In the genomic region with DNA sequence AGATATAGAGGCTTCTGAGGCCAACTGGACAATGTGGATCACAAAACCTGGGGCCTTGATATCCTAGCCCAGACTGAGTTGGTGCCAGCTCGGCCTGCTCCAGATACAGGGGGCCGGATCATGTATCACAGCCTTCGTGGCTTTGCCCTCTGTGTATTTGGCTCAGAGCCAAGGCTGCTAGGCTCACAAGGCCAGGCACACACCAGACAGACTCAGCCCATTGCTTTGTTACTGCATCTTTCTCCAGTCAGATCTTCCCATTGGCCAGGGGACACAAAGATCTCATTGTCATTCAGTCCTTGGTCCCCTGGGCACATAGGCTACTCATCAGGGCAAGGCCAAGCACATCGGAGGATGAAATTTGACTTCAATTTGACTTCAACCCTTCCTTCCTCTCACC, we compare ENCODE assay signal across 8 mouse cellular contexts. TPM values are rescaled to one million over a fixed set of nuclear protein-coding genes. Genes with fewer than 3 reads are reported as not detected.
A peak's percentile ranks its signal among the peaks of the same experiment; 100 is the strongest.
DNase-seq lines count a peak whose midpoint lies in the region; ATAC-seq and TF ChIP-seq lines count a peak whose summit lies in the region.

No protein-coding gene starts in this region.

- H3K27me3 ChIP-seq in kidney, embryonic 15.5 days: no peaks in the 10 kb centered on the region
- peaks cover 7% of the 10 kb centered on the region; the same call in 1 of the 2 replicates for H3K27me3 ChIP-seq in embryonic facial prominence, embryonic 10.5 days (replicated peaks; ENCODE audit: low read depth, poor library complexity, severe bottlenecking)
- no peaks in the 10 kb centered on the region for H3K27me3 ChIP-seq in hindbrain, embryonic 13.5 days
- no peaks in the 10 kb centered on the region for H3K27me3 ChIP-seq in myocyte (ENCODE audit: control insufficient read depth, insufficient read depth, insufficient read length)

- H3K9ac ChIP-seq in kidney, embryonic 15.5 days: no peak overlapping the region
- H3K9ac ChIP-seq in hindbrain, embryonic 13.5 days: no peak overlapping the region

- peaks cover 76% of the 10 kb centered on the region for H3K4me1 ChIP-seq in kidney, embryonic 15.5 days
- H3K4me1 ChIP-seq in embryonic facial prominence, embryonic 10.5 days: peaks cover 63% of the 10 kb centered on the region
- H3K4me1 ChIP-seq in hindbrain, embryonic 13.5 days (replicated peaks): peaks cover 53% of the 10 kb centered on the region

- H3K4me2 ChIP-seq in kidney, embryonic 15.5 days: no peak overlapping the region
- H3K4me2 ChIP-seq in hindbrain, embryonic 13.5 days: no peak overlapping the region
- H3K4me2 ChIP-seq in myocyte (ENCODE audit: low read depth): peak overlapping the region; percentile 49

- H3ac ChIP-seq in myocyte (ENCODE audit: control insufficient read depth, insufficient read length): no peak overlapping the region

- H3K9me3 ChIP-seq in kidney, embryonic 15.5 days (replicated peaks): no peaks in the 10 kb centered on the region
- H3K9me3 ChIP-seq in embryonic facial prominence, embryonic 10.5 days: no peaks in the 10 kb centered on the region
- no peaks in the 10 kb centered on the region for H3K9me3 ChIP-seq in hindbrain, embryonic 13.5 days

- H3K27ac ChIP-seq in kidney, embryonic 15.5 days: peak overlapping the region; percentile 59
- peak overlapping the region; percentile 58 for H3K27ac ChIP-seq in embryonic facial prominence, embryonic 10.5 days (replicated peaks)
- peak overlapping the region; percentile 79 for H3K27ac ChIP-seq in hindbrain, embryonic 13.5 days

- no peaks in the 10 kb centered on the region for H3K36me3 ChIP-seq in kidney, embryonic 15.5 days
- H3K36me3 ChIP-seq in embryonic facial prominence, embryonic 10.5 days (replicated peaks): no peaks in the 10 kb centered on the region
- no peaks in the 10 kb centered on the region for H3K36me3 ChIP-seq in hindbrain, embryonic 13.5 days
- H3K36me3 ChIP-seq in myocyte (ENCODE audit: control insufficient read depth, insufficient read depth): no peaks in the 10 kb centered on the region

- no peak for DNase-seq in kidney, adult 9 months
- peak; percentile 50 for DNase-seq in adipocyte (ENCODE audit: low spot score)
- peak; percentile 61 for DNase-seq in embryonic facial prominence, embryonic 10.5 days (ENCODE audit: low spot score)
- DNase-seq in spleen, postnatal 36 days (ENCODE audit: low spot score in 2 of 2): no peak
- no peak for DNase-seq in frontal cortex, postnatal 10 days (ENCODE audit: low spot score in 2 of 2)

- peaks cover 9% of the 10 kb centered on the region for H3K79me2 ChIP-seq in myocyte (ENCODE audit: control insufficient read depth, insufficient read depth)

- no peak overlapping the region for H3K4me3 ChIP-seq in kidney, embryonic 15.5 days (replicated peaks)
- H3K4me3 ChIP-seq in embryonic facial prominence, embryonic 10.5 days: no peak overlapping the region
- no peak overlapping the region for H3K4me3 ChIP-seq in hindbrain, embryonic 13.5 days
- no peak overlapping the region for H3K4me3 ChIP-seq in myocyte

- WGBS in kidney, embryonic 15.5 days: 19% methylated on average over 4 of the region's 4 CpGs
- 30% methylated on average over 4 of the region's 4 CpGs for WGBS in embryonic facial prominence, embryonic 10.5 days
- 8% methylated on average over 4 of the region's 4 CpGs for WGBS in hindbrain, embryonic 13.5 days

- ATAC-seq in kidney, embryonic 15.5 days (replicated peaks; ENCODE audit: low FRiP score): no peak
- ATAC-seq in hindbrain, embryonic 13.5 days (ENCODE audit: low FRiP score): peak; percentile 77

- no peak for TF ChIP-seq POLR2A in myocyte (IDR thresholded peaks at IDR 0.05; ENCODE audit: insufficient read length, low read depth)

TF ChIP-seq in myocyte, 11 proteins besides CTCF, POLR2A, EP300 and RAD21:
- TF ChIP-seq E2F4 (IDR thresholded peaks at IDR 0.05; ENCODE audit: insufficient read depth): no peak
- TF ChIP-seq MYOG (IDR thresholded peaks at IDR 0.05; ENCODE audit: control insufficient read depth in 1 of 3, insufficient read depth in 1 of 3, insufficient read length in 2 of 3, low read depth in 2 of 3): no peak
- no peak for TF ChIP-seq REST (IDR thresholded peaks at IDR 0.05; ENCODE audit: insufficient read depth, insufficient read length)

RNA-seq across cellular contexts. Expression of a gene that starts 0.8 kb away (rescaled TPM):
- 1,364 and 1,510 TPM in 2 replicates for polyA plus RNA-seq in kidney, embryonic 15.5 days (2015; fragmentation: Nextera tagmentation; extraction: Ambion mirVana)
- polyA plus RNA-seq in embryonic facial prominence, embryonic 10.5 days (2016; fragmentation: Nextera tagmentation; extraction: Ambion mirVana): 269 and 310 TPM in 2 replicates
- 579 and 581 TPM in 2 replicates for polyA plus RNA-seq in hindbrain, embryonic 13.5 days (2015; fragmentation: Nextera tagmentation; extraction: Ambion mirVana)
- 1,961 TPM for polyA plus RNA-seq in myocyte (2012; fragmentation: generic; extraction: Trizol)

RNA-seq across cellular contexts. Expression of a gene that starts 37.3 kb away (rescaled TPM):
- 402 and 413 TPM in 2 replicates for polyA plus RNA-seq in kidney, embryonic 15.5 days (2015; fragmentation: Nextera tagmentation; extraction: Ambion mirVana)
- 266 and 285 TPM in 2 replicates for polyA plus RNA-seq in embryonic facial prominence, embryonic 10.5 days (2016; fragmentation: Nextera tagmentation; extraction: Ambion mirVana)
- 302 and 316 TPM in 2 replicates for polyA plus RNA-seq in hindbrain, embryonic 13.5 days (2015; fragmentation: Nextera tagmentation; extraction: Ambion mirVana)
- polyA plus RNA-seq in myocyte (2012; fragmentation: generic; extraction: Trizol): 264 TPM

RNA-seq across cellular contexts. Expression of a gene that starts 45.7 kb away (rescaled TPM):
- 199 and 203 TPM in 2 replicates for polyA plus RNA-seq in kidney, embryonic 15.5 days (2015; fragmentation: Nextera tagmentation; extraction: Ambion mirVana)
- polyA plus RNA-seq in embryonic facial prominence, embryonic 10.5 days (2016; fragmentation: Nextera tagmentation; extraction: Ambion mirVana): 282 and 290 TPM in 2 replicates
- 126 and 127 TPM in 2 replicates for polyA plus RNA-seq in hindbrain, embryonic 13.5 days (2015; fragmentation: Nextera tagmentation; extraction: Ambion mirVana)
- polyA plus RNA-seq in myocyte (2012; fragmentation: generic; extraction: Trizol): 52.2 TPM

Comparison
In these comparisons a context has a peak if more than half of its experiments do, and no peak if none do; other contexts are left out.
1. DNase-seq: peak in adipocyte (single experiment) and embryonic facial prominence, embryonic 10.5 days (single experiment); none in kidney, adult 9 months (single experiment), spleen, postnatal 36 days (0 of 2) and frontal cortex, postnatal 10 days (0 of 2).
2. Peak in every context shown above with its lines, with median percentiles within 50 percentile points of each other: H3K27ac ChIP-seq.